Mouse (Mus musculus) T-cell, adult 2 months (primary cell): ENCODE results near the gene Gm11549.

Experiments
- DNase-seq: peaks from one replicate; pipeline ENCODE4 v3.0.0; 2022; ENCODE audit warnings: low spot score

Gm11549 gene

GRCm38 (mm10) chr3:36480486-36480885 is 41.1 kb downstream of the Gm11549 start:
- no peak for DNase-seq

DNA sequence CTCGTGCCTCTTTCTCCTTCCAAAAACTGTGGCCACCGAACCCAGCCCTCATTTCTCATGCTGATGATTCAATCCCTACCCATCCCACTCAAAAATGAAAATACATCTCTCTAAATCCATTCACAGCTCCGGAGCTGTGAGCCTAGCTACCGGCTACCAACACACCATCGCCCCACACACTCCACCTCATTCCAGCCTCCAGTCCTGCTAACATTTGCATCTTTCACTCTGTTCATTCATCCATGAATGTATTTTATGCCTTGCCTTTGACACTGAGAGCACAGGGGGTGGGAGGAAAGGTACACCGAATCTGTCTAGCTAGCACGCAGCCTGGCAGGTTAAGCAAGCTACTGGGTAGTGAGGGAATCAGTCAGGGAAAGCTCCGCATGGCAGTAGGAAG is 42.8 kb downstream of the Gm11549 start:
- no peak for DNase-seq

DNA sequence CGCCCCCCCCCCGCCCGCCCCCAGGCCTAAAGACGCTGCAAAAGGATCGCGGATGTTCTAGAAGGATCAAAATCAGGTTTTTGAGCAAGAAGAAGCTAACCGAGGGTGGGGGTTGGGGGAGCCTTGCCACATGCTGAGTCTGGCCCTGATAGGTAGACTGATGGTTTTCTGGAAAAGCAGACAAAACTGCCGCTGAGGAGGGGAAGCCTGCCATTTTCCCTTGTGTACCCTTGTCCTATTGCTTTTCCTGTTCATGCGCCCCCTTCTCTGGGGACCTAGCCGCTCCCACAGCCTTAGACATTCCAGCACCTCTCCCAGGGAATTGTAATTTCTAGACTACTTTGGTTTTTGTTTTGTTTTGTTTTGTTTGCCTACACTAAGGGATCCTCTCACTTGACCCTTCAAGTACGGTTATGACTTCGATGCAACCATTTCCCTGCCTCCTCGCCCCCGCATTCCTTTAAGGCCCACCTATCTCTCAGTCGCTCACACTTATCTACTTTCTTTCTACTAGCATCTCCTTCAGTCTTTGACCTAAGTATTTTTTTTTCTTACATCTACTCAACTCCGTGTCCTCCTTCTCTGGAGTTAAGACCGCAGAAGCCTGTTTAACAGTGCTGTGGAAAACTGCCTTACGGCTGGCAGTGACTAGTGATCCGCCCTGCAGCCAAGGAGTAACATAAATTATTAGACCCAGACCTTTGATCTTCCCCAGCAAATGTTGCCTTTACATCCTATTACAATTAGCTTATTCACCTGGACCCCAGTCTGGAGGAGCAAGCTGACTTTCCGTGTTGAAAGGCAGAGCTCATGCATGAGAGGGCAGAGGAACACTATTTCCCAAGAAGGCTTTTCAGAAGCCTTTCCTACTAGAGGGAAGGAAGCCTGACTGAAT is 45.1 kb downstream of the Gm11549 start:
- DNase-seq, result no peak

DNA sequence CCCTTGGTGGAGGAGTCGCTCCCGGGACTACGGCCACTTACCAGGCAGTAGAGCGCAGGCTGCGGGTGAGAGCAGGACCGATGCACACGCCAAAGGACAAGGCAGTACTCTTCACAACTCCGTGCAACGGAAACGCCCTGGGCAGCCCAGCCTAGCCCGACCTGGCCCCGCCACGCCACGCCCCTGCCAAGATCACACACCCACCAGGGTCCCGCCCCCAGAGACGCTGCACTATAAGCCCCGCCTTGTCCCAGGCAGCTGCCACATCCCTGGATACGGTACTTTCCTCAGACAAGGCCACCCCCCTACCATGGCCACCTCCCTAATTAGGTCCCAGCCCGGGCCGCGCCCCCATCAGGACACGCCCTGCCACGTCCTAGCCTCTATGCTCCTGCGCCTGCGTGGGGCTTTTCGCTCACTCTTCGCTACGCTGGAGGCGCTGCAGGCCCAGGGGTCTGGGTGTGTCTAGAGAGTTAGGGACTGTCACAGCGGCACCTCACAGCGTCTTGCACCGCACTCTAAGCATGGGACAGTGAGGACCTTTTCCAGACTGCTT is 46.0 kb downstream of the Gm11549 start, which contains the start of the genes Anxa5 and 1810062G17Rik:
Gene Anxa5, minus strand, starts transcription at position 363 of the 556 bp plus-strand sequence.
Gene 1810062G17Rik, plus strand, starts transcription at position 406 of the 556 bp plus-strand sequence.
- DNase-seq, result peak; percentile 99

DNA sequence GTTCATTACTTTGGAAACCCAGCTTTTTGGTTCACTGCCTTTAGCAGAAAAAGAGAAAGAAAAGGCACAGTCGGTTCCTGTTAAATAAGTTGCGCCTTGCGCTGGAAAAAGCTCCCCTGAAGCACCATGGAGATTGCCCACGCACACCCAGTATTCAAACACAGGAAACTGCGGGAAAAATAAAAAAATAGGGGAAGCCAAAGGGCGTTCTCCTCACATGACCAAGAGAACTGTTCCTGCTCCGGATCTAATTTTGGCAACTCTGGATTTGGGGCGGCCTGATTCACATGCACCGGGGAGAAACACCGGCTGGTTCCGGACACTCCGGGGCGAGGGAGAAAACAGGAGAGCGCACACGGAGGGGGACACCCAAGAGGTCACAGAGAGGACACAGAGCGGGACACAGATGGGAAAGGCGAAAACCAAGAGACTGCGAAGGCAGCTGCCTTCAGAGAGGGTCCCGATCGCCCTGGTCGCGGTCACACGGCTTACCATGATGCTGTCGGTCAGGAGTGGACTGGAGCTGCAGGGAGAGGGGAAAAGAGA is 46.6 kb downstream of the Gm11549 start:
- DNase-seq, result no peak

GRCm38 (mm10) chr3:36474421-36474820 is 47.2 kb downstream of the Gm11549 start:
- no peak for DNase-seq

- no peak for DNase-seq
Measured at GRCm38 (mm10) chr3:36473222-36473621, 48.4 kb downstream of the Gm11549 start.

- no peak for DNase-seq
Measured at GRCm38 (mm10) chr3:36471856-36472255, 49.8 kb downstream of the Gm11549 start.

DNA sequence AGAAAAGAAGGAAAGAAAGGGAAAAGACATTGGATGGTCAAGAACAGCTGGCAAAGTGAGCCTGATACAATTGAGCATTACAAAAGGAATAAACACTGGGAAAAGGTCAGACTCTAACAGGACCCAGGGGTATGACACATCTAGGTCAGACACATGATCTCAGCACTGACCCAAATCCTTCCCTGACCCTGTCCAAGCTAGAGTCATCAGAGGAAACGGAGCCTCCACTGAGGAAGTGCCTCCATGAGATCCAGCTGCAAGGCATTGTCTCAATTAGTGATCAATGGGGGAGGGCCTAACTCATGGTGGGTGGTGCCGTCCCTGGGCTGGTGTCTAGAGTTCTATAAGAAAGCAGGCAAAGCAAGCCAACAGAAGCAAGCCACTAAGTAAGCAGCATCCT is 52.7 kb downstream of the Gm11549 start:
- no peak for DNase-seq

- DNase-seq, result no peak
Measured at GRCm38 (mm10) chr3:36467632-36468031, 54.0 kb downstream of the Gm11549 start.

DNA sequence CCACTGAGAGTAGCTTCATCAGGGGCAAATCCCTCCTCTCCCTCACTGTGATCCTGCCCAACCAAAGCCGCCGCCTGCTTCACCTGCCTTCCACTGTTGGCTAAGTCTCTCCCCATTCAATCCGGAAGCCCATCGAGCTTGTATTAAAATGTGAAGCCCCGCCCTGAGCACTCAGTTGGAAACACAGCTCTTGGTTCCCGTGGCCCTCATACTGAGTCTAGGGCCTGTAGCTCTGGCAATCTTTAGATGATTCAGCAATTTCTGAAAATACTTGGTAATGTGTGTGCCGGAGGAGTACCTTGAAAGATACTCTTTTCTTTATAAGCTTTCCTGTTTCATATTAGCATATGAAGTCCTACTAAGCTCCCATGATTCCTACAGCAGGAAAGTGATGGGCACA is 56.1 kb downstream of the Gm11549 start:
- DNase-seq, result no peak
